Mouse (Mus musculus): ENCODE data around the gene Hba-a2. TPM values are rescaled to one million over a fixed set of nuclear protein-coding genes. Genes with fewer than 3 reads are reported as not detected.
A peak's percentile ranks its signal among the peaks of the same experiment; 100 is the strongest.

Hba-a2 gene
- polyA plus RNA-seq, 1 experiment, result 11,114 TPM

DNA sequence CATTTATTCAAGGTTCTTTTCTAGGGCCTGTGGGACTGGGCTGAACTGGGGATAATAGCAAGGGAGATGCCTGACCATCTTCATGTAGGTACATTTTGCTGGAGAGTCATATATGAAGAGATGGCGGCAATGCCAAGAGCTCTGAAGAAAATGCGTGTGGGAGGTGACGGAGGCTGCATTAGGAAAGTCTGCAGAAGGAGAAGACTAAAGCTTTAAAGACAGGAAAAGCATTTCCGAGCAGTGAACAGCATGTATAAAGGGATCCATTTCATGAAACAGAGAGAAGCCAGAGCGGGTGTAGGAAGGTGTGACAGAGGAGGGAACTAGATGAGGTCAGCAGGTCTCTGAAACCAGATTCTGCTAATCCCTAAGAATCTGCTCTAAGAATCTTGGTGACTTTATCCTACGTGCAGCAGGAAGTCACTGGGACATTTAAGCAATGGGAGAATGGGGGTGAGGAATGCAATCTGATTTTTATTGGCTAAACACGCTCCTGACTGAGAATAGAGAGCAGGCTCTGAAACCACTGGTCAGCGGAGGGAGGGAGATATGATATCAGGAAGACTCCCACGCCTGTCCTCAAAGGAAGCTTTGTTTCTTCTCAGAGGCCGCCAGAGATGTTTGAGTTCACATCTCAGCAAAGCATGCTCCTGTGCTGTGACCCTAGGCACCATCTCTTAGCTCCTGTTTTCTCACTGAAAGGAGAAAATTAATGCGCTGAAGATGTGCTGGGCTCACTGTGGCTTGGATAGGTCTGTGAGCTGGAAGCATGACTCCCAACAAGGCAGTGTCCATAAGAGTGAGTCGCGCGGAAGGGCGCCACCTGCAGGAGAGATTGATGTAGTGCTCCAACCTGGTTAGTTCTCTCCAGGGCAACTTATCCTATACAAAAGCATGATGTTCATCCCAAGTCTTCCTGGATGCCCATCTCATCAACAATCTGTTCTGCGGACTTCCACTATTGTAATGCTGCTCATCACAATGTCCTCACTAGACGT is 44.5 kb downstream of the Hba-a2 start:
- peak; percentile 40 for DNase-seq
- Histone ChIP-seq H3K4me1 (ENCODE audit: control insufficient read depth, insufficient read depth, low read length) (peaks cover 4% of the 10 kb centered on the region), H3K4me3 (replicated peaks; ENCODE audit: extremely low read depth, low read depth, low read length) (no peak overlapping the region)
- 42% methylated on average over 17 of the region's 17 CpGs for WGBS
- TF ChIP-seq CTCF (IDR thresholded peaks at IDR 0.05; ENCODE audit: insufficient read depth, low read length), result peak; percentile 86
- no peak for TF ChIP-seq POLR2A (IDR thresholded peaks at IDR 0.05; ENCODE audit: borderline replicate concordance, extremely low read depth, low read depth, low read length)

- Histone ChIP-seq H3K4me3 (replicated peaks; ENCODE audit: extremely low read depth, low read depth, low read length) (no peak overlapping the region), H3K4me1 (ENCODE audit: control insufficient read depth, insufficient read depth, low read length) (peaks cover 4% of the 10 kb centered on the region)
- DNase-seq, result peak; percentile 61
- no peak for TF ChIP-seq POLR2A (IDR thresholded peaks at IDR 0.05; ENCODE audit: borderline replicate concordance, extremely low read depth, low read depth, low read length)
- TF ChIP-seq CTCF (IDR thresholded peaks at IDR 0.05; ENCODE audit: insufficient read depth, low read length), result peak; percentile 81
- WGBS, result 12% methylated on average over 2 of the region's 2 CpGs
Observed at GRCm38 (mm10) chr11:32342770-32343191, 46.5 kb downstream of the Hba-a2 start.

DNA sequence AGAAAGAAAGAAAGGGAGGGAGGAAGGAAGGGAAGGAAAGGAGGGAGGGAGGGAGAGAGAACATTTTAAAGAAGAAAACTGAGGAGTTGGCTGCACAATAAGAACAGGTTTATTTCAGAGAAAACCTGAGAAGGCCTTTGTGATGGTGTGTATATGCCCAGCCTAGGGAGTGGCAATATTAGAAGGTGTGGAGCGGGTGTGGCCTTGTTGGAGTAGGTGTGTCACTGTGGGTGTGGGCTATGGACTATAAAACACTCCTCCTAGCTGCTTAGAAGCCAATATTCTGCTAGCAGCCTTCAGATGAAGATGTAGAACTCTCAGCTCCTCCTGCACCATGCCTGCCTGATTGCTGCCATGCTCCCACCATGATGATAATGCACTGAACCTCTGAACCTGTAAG is 47.1 kb downstream of the Hba-a2 start:
- TF ChIP-seq CTCF (IDR thresholded peaks at IDR 0.05; ENCODE audit: insufficient read depth, low read length) (no peak), POLR2A (IDR thresholded peaks at IDR 0.05; ENCODE audit: borderline replicate concordance, extremely low read depth, low read depth, low read length) (no peak)
- WGBS, result 93% methylated on average over 1 of the region's 1 CpGs

GRCm38 (mm10) chr11:32345504-32346297 is 49.4 kb downstream of the Hba-a2 start:
- Histone ChIP-seq H3K4me3 (replicated peaks; ENCODE audit: extremely low read depth, low read depth, low read length) (no peak overlapping the region), H3K4me1 (ENCODE audit: control insufficient read depth, insufficient read depth, low read length) (peaks cover 5% of the 10 kb centered on the region; the same call in 1 of the 2 replicates)
- no peak for DNase-seq
- 61% methylated on average over 6 of the region's 6 CpGs for WGBS
- TF ChIP-seq CTCF (IDR thresholded peaks at IDR 0.05; ENCODE audit: insufficient read depth, low read length), result no peak
- no peak for TF ChIP-seq POLR2A (IDR thresholded peaks at IDR 0.05; ENCODE audit: borderline replicate concordance, extremely low read depth, low read depth, low read length)

More for the DNA sequence above, 47.1 kb downstream of the Hba-a2 start:
- DNase-seq, result no peak
- Histone ChIP-seq H3K4me3 (replicated peaks; ENCODE audit: extremely low read depth, low read depth, low read length) (no peak overlapping the region), H3K4me1 (ENCODE audit: control insufficient read depth, insufficient read depth, low read length) (peaks cover 7% of the 10 kb centered on the region)

Other genes with a start within 250 kb of the Hba-a2 start
- 1.4 and 2.3 TPM in 2 replicates for gene Il9r, start 96.2 kb upstream of the Hba-a2 start, polyA plus RNA-seq (2012; rRNA removed)
- gene Snrnp25, start 91.1 kb upstream of the Hba-a2 start, polyA plus RNA-seq (2012; rRNA removed), result 12.5 and 16.5 TPM in 2 replicates
- gene Rhbdf1, start 74.2 kb upstream of the Hba-a2 start, polyA plus RNA-seq (2012; rRNA removed), result 183 and 195 TPM in 2 replicates
- 9.8 and 12.4 TPM in 2 replicates for gene Mpg, start 70.0 kb upstream of the Hba-a2 start, polyA plus RNA-seq (2012; rRNA removed)
- gene Nprl3, start 28.8 kb upstream of the Hba-a2 start, polyA plus RNA-seq (2012; rRNA removed), result 77.9 and 85.7 TPM in 2 replicates
- gene Hba-x, start 20.1 kb upstream of the Hba-a2 start, polyA plus RNA-seq (2012; rRNA removed), result not detected in 2 replicates
- gene Hba-a1, start 13.0 kb upstream of the Hba-a2 start, polyA plus RNA-seq (2012; rRNA removed), result 5,782 and 18,923 TPM in 2 replicates
- gene Hbq1b, start 9.5 kb upstream of the Hba-a2 start, polyA plus RNA-seq (2012; rRNA removed), result 0.60 and 1.6 TPM in 2 replicates
- gene Hbq1a, start 3.6 kb downstream of the Hba-a2 start, polyA plus RNA-seq (2012; rRNA removed), result 1.1 and 1.3 TPM in 2 replicates
- gene Sh3pxd2b, start 51.3 kb downstream of the Hba-a2 start, polyA plus RNA-seq (2012; rRNA removed), result 8.1 and 10.7 TPM in 2 replicates
- gene Ubtd2, start 158.9 kb downstream of the Hba-a2 start, polyA plus RNA-seq (2012; rRNA removed), result 8.8 and 11.8 TPM in 2 replicates
- gene Efcab9, start 235.6 kb downstream of the Hba-a2 start, polyA plus RNA-seq (2012; rRNA removed), result not detected in 2 replicates
- 19.4 and 22.8 TPM in 2 replicates for gene Stk10, start 236.8 kb downstream of the Hba-a2 start, polyA plus RNA-seq (2012; rRNA removed)